Mouse (Mus musculus) limb, embryonic 13.5 days (tissue): Measurements from ENCODE around the gene Col24a1. TPM values are rescaled to one million over a fixed set of nuclear protein-coding genes. Genes with fewer than 3 reads are reported as not detected.
A peak's percentile ranks its signal among the peaks of the same experiment; 100 is the strongest.

ENCODE experiments used
- ATAC-seq: fragments of 200-750 bp; cut with Nextera tagmentation; 2 replicates; pipeline ENCODE4 v1.8.0; 2017; ENCODE audit warnings: low read depth, moderate number of reproducible peaks, moderate TSS enrichment; ENCODE audit not compliant: low FRiP score
- H3K27ac ChIP-seq: fragments of 300-500 bp; sonication (generic); 2 replicates; pipeline ENCODE4 v1.5.1; 2015; ENCODE audit warnings: inconsistent platforms, mild to moderate bottlenecking, moderate library complexity
- H3K27me3 ChIP-seq: fragments of 300-500 bp; sonication (generic); 2 replicates; pipeline ENCODE4 v1.6.1; 2015; ENCODE audit warnings: mild to moderate bottlenecking, inconsistent platforms
- H3K36me3 ChIP-seq: fragments of 300-500 bp; sonication (generic); 2 replicates; pipeline ENCODE4 v1.6.1; 2015; ENCODE audit warnings: inconsistent platforms, mild to moderate bottlenecking, moderate library complexity
- H3K4me1 ChIP-seq: fragments of 300-500 bp; sonication (generic); 2 replicates; pipeline ENCODE4 v1.6.1; 2015; ENCODE audit warnings: inconsistent platforms
- H3K4me2 ChIP-seq: fragments of 300-500 bp; sonication (generic); replicated peaks from 2 replicates; pipeline ENCODE4 v1.6.1; 2015; ENCODE audit warnings: inconsistent platforms, mild to moderate bottlenecking, moderate library complexity
- H3K4me3 ChIP-seq: fragments of 300-500 bp; sonication (generic); 2 replicates; pipeline ENCODE4 v1.5.1; 2015; ENCODE audit warnings: moderate library complexity, mild to moderate bottlenecking, inconsistent platforms
- H3K9ac ChIP-seq: fragments of 300-500 bp; sonication (generic); 2 replicates; pipeline ENCODE4 v1.6.1; 2015; ENCODE audit warnings: mild to moderate bottlenecking, inconsistent platforms
- H3K9me3 ChIP-seq: fragments of 300-500 bp; sonication (generic); 2 replicates; pipeline ENCODE4 v1.6.1; 2016; ENCODE audit warnings: inconsistent platforms
- WGBS: fragments of 180-500 bp; shearing (Covaris S2); methylation state at CpG from one replicate; pipeline ENCODE4 v1.1.7; 2015; 5-methylcytosine and 5-hydroxymethylcytosine counted together
- polyA plus RNA-seq: library from polyadenylated mRNA; unstranded; fragments of >200 nt; fragmentation: Nextera tagmentation; extraction: Ambion mirVana; gene quantifications from 2 replicates; pipeline ENCODE4 v1.2.1, GENCODE M21; 2015

The Col24a1 gene
- polyA plus RNA-seq = 10.2 and 12.8 TPM in 2 replicates

DNA sequence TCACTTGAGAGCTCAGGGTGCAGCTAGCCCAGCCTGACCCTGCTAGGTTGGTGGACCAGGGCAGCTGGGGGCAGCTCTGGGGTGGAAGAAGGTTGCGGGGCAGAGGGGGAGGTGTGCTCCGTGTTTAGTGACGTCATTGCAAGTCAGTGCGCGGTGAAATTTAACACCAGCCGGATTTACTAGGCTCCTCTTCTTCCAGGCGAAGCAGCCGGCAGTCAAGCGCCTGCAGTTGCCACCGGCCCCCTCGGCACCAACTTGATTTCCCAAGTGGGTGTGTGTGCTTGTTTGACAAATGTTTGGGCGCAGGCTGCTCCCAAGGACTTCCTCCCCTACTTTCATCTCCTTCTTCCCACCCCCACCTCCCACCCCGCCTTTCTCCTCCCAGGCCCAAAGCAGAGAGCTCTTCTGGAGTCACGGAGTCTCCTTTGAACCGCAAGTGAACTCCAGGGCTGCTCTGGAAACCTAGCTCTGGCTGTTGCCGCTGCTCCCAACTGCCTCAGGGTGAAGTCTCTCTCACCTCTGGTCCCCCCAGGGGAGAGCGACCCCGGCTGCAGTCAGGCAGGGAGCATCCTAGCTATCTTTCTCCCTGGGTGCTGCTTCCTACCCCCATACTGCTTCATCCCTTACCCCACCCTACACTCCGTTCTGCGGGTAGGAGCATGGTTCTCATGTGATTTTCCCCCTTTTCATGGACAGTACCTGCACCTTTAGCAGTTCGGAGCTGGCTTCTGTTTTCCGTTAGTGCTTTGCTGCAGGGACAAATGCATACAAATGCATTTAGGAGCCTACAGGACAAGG lies at the start of gene Col24a1:
Col24a1 (plus strand) TSS at position 136 of the 798 bp plus-strand sequence.
- peak within 1 kb of the TSS; percentile 58 for H3K27ac ChIP-seq
- H3K4me3 ChIP-seq = peak within 1 kb of the TSS; percentile 52
- 0% methylated on average over 22 of the region's 22 CpGs for WGBS
- no peaks in the 10 kb centered on the region for H3K27me3 ChIP-seq
- peak within 1 kb of the TSS; percentile 91 for H3K4me2 ChIP-seq
- no peaks in the 10 kb centered on the region for H3K36me3 ChIP-seq
- peak within 1 kb of the TSS; percentile 71 for H3K9ac ChIP-seq
- peaks cover 35% of the 10 kb centered on the region for H3K4me1 ChIP-seq
- H3K9me3 ChIP-seq = no peaks in the 10 kb centered on the region
- peak; percentile 83 for ATAC-seq

DNA sequence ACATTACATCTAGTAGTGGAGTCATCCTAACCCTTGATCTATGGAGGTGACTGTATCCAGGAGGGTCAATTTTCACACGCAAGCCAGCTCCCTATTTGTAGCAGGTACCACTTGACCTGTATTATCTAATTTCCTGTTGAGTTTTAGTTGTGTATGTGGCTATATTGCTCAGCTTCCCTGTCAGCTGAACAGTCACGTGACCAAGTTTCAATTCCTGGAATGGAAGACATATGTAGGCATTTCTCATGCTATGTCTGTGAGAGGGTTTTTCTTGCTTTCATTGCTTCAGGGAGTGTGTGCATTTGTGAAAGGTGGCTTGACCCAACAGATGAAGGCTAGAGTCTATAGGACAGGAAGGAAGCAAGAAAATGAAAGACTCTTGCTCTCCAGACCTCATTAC lies 44.2 kb upstream of the Col24a1 start:
- no peak overlapping the region for H3K27ac ChIP-seq
- H3K9ac ChIP-seq = no peak overlapping the region
- no peaks in the 10 kb centered on the region for H3K9me3 ChIP-seq
- peaks cover under 1% of the 10 kb centered on the region for H3K4me1 ChIP-seq
- H3K27me3 ChIP-seq = no peaks in the 10 kb centered on the region
- no peaks in the 10 kb centered on the region for H3K36me3 ChIP-seq
- no peak for ATAC-seq
- H3K4me3 ChIP-seq = no peak overlapping the region
- no peak overlapping the region for H3K4me2 ChIP-seq
- WGBS = 88% methylated on average over 2 of the region's 2 CpGs

DNA sequence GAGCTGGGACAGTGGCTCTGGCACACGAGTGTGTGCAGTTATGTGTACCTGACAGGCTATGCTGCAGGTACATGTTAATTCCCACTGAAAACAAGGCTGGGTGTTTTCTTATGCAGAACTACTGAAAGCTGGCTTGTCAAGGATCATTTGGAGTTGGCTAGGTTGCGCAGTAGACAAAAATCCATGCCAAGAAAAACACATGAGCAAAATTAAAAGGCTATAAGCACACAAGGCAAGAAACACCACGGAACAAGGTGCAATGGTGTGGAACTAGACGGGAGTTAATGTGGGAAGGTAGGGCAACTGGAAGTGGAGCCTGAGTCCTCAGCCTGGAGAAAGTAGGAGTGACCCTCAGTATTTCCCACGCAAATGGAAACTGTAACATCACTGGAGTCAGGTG lies 39.2 kb upstream of the Col24a1 start:
- Histone ChIP-seq H3K4me1 (no peaks in the 10 kb centered on the region; the same call in 1 of the 2 replicates), H3K9me3 (no peaks in the 10 kb centered on the region)

DNA sequence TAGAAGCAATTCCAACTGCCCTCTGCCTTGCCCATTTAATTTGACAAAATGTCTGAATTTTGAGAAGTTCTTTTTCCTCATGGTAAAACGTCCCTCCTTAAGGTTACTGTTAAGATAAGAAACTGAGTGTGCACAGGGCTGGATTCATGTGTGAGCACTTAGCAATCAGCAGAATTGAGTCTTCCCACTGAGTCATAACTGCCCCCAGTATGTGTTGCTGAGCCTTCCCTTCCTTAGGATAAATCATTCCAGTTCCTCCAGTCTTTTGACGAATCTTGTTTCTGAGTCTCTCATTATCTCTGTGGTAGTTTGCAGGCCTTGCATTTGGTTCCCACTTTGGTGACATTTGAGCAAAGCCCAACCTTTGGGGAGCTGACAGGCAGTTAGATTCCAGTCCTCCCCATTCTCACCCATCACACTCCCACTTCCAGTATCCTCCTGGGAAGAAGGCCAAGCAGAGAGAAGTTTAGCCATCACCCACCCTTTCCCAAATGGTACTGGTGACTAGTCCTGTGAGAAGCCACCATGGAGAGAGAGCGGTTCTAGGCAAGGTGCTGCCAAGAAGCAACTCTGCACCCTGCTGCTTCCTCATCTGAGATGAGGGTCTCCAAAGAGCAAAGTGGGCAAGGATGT lies 37.4 kb upstream of the Col24a1 start:
- Histone ChIP-seq H3K9ac (no peak overlapping the region), H3K27me3 (no peaks in the 10 kb centered on the region), H3K27ac (no peak overlapping the region), H3K4me1 (no peaks in the 10 kb centered on the region; the same call in 1 of the 2 replicates), H3K4me2 (no peak overlapping the region), H3K36me3 (no peaks in the 10 kb centered on the region), H3K9me3 (no peaks in the 10 kb centered on the region), H3K4me3 (no peak overlapping the region)
- 83% methylated on average over 3 of the region's 3 CpGs for WGBS
- no peak for ATAC-seq

More for the DNA sequence above, 39.2 kb upstream of the Col24a1 start:
- H3K36me3 ChIP-seq = no peaks in the 10 kb centered on the region
- no peak overlapping the region for H3K4me3 ChIP-seq
- no peak for ATAC-seq
- WGBS = 68% methylated on average over 5 of the region's 5 CpGs
- H3K4me2 ChIP-seq = no peak overlapping the region
- H3K27ac ChIP-seq = no peak overlapping the region
- no peaks in the 10 kb centered on the region for H3K27me3 ChIP-seq
- no peak overlapping the region for H3K9ac ChIP-seq

DNA sequence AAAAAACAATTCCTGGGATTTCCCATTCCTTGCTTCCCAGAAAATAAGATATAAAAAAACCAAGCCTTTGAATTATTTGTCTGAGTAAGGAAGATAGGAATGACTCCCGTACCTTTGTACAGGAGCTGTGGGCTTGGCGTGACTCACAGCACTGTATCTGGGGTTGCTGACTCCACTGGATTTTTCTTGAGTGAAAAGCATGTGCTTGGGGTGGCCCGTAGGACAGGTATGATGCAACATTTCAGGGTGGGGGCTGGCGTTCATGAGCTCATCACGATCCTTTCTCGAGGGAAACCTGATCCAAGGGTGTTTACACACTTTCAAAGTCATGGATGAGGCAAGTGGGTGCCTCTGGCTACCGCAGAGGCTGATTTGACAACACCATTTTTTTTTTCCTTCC lies 35.6 kb upstream of the Col24a1 start:
- Histone ChIP-seq H3K36me3 (no peaks in the 10 kb centered on the region), H3K27ac (no peak overlapping the region), H3K27me3 (no peaks in the 10 kb centered on the region), H3K4me3 (no peak overlapping the region), H3K9me3 (no peaks in the 10 kb centered on the region), H3K9ac (no peak overlapping the region), H3K4me1 (no peaks in the 10 kb centered on the region; the same call in 1 of the 2 replicates), H3K4me2 (no peak overlapping the region)
- ATAC-seq = no peak
- 77% methylated on average over 7 of the region's 7 CpGs for WGBS

DNA sequence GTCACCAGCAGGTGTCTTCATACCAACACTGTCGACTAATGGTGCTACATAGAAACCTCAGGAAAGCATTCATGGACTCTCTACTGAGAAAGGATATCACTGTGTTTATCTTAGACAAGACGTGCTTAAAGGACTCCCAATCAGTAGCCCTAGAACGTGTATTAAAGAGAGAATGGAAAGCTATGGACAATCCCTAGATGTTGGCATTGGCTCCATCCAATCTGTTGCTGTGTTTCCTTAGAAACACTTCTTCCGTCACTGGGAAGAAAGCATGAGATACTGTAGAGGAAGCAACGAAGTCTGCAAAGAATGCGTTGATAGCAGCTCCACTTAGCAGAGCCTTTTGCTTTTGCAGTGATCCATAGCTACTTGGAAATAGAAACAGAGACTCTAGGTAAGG lies 32.6 kb upstream of the Col24a1 start:
- H3K4me2 ChIP-seq = no peak overlapping the region
- H3K4me3 ChIP-seq = no peak overlapping the region
- no peaks in the 10 kb centered on the region for H3K9me3 ChIP-seq
- H3K27ac ChIP-seq = no peak overlapping the region
- H3K9ac ChIP-seq = no peak overlapping the region
- WGBS = 88% methylated on average over 6 of the region's 6 CpGs
- H3K4me1 ChIP-seq = peaks cover 4% of the 10 kb centered on the region; the same call in 1 of the 2 replicates
- H3K27me3 ChIP-seq = no peaks in the 10 kb centered on the region
- no peaks in the 10 kb centered on the region for H3K36me3 ChIP-seq
- ATAC-seq = no peak

DNA sequence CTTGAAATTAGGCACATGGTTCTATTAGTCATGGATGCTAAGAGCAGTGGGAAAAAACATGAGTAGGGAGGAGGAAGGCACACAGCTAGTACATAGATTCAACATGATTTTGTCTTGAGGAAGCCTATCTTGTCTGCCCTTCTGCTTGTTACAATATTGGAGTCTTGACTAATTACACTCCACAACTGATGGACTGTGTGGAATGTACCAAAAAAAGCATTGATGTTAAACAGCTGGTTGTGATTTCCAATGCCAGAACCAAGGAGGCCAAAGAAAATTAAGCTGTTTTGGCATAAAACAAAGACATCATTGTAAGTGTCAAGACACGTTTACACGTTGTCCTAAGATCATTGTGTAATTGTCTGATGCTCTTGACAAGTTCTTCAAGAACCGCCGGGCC lies 29.1 kb upstream of the Col24a1 start:
- Histone ChIP-seq H3K9ac (no peak overlapping the region), H3K4me3 (no peak overlapping the region), H3K4me1 (peaks cover 4% of the 10 kb centered on the region; the same call in 1 of the 2 replicates), H3K27ac (no peak overlapping the region), H3K36me3 (no peaks in the 10 kb centered on the region), H3K4me2 (no peak overlapping the region), H3K27me3 (no peaks in the 10 kb centered on the region), H3K9me3 (no peaks in the 10 kb centered on the region)
- WGBS = 72% methylated on average over 4 of the region's 4 CpGs
- no peak for ATAC-seq

DNA sequence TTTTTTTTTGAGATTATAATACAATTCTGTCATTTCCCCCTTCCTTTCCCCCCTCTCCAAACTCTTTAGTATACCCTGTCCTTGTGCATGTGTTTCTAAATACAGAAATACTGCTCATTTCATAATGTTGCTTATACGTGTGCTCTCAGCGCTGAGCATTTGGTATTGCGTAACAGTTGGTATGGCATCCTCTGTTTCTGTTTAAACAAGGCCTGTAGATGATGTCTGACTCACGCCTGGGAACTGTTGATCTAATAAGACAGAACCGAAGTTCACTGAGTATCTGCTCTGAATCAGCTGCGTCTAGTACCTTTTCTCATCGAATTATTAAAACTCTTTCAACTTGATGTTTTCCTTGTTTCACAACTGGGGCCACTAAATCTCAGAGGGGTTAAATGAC lies 24.2 kb upstream of the Col24a1 start:
- ATAC-seq = no peak
- WGBS = 82% methylated on average over 7 of the region's 7 CpGs
- Histone ChIP-seq H3K9ac (no peak overlapping the region), H3K4me2 (no peak overlapping the region), H3K27me3 (no peaks in the 10 kb centered on the region), H3K4me1 (no peaks in the 10 kb centered on the region), H3K36me3 (no peaks in the 10 kb centered on the region), H3K27ac (no peak overlapping the region), H3K4me3 (no peak overlapping the region), H3K9me3 (no peaks in the 10 kb centered on the region)

DNA sequence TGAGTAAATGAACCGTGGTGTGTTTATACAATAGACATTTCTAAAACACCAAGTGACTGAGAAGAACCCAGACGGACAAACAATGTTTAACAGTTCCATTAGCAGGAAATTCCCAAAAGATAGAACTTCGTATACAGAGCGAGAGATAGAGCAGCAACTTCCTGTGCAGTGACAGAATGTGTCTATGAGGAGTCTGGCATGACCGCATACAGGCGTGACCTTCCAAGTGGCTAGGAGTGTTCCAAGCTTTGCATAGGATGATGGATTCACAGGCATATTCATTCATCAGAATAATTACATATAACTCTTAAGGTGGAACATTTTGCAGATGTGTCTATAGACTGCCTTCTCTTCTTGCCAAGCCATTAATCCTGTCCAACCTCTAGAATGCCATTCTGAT lies 18.1 kb upstream of the Col24a1 start:
- no peak for ATAC-seq
- Histone ChIP-seq H3K27me3 (no peaks in the 10 kb centered on the region), H3K4me2 (no peak overlapping the region), H3K4me1 (no peaks in the 10 kb centered on the region), H3K9me3 (no peaks in the 10 kb centered on the region), H3K4me3 (no peak overlapping the region), H3K36me3 (no peaks in the 10 kb centered on the region), H3K9ac (no peak overlapping the region), H3K27ac (no peak overlapping the region)
- 92% methylated on average over 6 of the region's 6 CpGs for WGBS

DNA sequence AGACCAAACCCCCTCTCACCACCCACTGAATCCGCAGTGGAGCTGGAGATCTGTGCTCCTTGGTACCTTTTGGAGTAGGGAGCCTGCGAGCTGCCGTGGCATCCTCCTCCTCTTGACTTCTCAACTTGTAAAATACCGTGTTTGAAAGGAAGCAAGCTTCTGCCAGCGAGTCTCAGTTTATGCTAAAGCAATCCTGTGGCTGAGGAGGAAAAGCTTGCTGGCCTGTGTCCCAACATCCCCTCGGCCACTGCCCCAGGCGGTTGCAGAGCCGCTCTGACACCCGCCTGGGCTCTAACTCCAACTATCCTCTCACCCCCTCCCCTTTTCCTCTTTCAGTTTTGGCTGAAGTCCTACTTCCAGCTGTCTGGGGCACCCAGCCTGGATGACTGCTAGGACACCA lies 935 bp downstream of the Col24a1 start:
- Histone ChIP-seq H3K4me2 (peak overlapping the region; percentile 91), H3K4me1 (peaks cover 37% of the 10 kb centered on the region), H3K4me3 (peak overlapping the region; percentile 52), H3K27me3 (no peaks in the 10 kb centered on the region), H3K27ac (peak overlapping the region; percentile 58; the same call in 1 of the 2 replicates), H3K9ac (peak overlapping the region; percentile 71), H3K36me3 (no peaks in the 10 kb centered on the region), H3K9me3 (no peaks in the 10 kb centered on the region)
- 0 out of 2 replicates have a peak, but pooled peaks have one; percentile 21 for ATAC-seq
- WGBS = 0% methylated on average over 9 of the region's 9 CpGs

DNA sequence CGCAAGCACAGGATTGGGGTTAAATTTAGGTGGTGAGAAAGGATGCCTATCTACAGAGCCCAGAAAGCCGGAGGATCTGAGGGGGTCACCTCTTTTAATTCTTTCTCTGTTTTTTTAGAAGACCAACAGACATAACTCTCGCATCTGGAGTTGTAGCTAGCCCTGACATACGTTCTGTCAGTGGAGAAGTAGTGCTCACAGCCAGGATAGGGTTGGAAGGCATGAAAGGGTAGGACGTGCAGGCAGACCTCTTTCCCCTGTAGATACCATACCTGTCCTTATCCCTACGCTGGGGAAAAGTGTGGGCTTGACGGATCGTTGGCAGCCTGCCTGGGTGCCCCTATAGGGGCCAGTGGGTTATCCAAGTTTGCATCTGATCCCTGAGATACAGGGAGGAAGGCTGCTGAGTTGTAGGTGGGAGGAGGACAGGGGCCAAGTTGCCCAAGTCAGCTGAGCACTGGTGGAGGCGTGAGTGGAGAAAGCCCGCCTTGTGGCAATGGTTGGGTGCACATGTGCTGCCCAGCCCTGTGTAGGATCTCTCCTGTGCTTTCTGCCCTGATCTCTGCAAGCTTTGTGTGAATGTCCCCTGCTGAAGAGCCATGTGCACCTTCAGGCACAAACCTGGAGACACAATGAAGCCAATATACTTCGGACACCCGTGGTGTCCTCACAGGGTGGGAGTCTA lies 1.5 kb downstream of the Col24a1 start:
- peak overlapping the region; percentile 91 for H3K4me2 ChIP-seq
- 47% methylated on average over 12 of the region's 12 CpGs for WGBS
- H3K9ac ChIP-seq = peak overlapping the region; percentile 71
- H3K27ac ChIP-seq = peak overlapping the region; percentile 58; the same call in 1 of the 2 replicates
- no peaks in the 10 kb centered on the region for H3K9me3 ChIP-seq
- no peaks in the 10 kb centered on the region for H3K27me3 ChIP-seq
- no peak for ATAC-seq
- H3K4me1 ChIP-seq = peaks cover 37% of the 10 kb centered on the region
- H3K4me3 ChIP-seq = peak overlapping the region; percentile 52
- no peaks in the 10 kb centered on the region for H3K36me3 ChIP-seq

DNA sequence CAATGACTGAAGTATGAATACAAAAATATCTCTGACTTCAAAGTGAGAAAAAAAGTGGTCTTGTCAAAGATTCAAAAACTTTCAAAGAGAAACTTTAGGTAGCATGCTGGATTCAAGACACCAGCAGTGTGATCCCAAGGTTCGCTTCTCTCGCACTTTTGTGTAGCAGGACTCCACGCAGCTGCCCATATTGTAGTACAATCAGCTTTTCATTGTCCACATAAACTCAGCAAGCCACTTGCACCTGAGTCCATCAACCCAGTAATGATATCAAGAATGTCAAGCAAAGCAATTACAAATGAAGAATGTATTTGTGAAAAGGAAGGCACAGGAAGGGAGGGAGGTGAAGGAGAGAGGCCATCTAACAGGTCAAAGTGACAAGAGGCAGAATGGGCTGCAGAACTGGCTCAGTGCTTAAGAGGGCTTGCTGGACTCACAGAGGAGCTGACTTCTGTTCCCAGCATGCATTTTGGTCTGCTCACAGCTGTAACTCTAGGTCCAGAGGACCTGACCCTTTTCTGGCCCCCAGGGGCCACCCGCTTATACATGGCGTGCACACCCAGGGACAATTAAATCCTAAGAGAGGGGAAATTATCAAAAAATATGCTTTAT lies 7.8 kb downstream of the Col24a1 start:
- H3K27me3 ChIP-seq = no peaks in the 10 kb centered on the region
- H3K9me3 ChIP-seq = no peaks in the 10 kb centered on the region
- H3K27ac ChIP-seq = no peak overlapping the region
- H3K4me2 ChIP-seq = no peak overlapping the region
- 78% methylated on average over 5 of the region's 5 CpGs for WGBS
- H3K4me3 ChIP-seq = no peak overlapping the region
- no peaks in the 10 kb centered on the region for H3K36me3 ChIP-seq
- peaks cover 10% of the 10 kb centered on the region for H3K4me1 ChIP-seq
- no peak overlapping the region for H3K9ac ChIP-seq
- no peak for ATAC-seq
